Mouse (Mus musculus) thymus, adult 2 months (tissue): Measurements from ENCODE around the gene Zfp512b. TPM values are rescaled to one million over a fixed set of nuclear protein-coding genes. Genes with fewer than 3 reads are reported as not detected.

ENCODE experiments used
- DNase-seq: peaks from one replicate; pipeline ENCODE4 v3.0.0; 2021
- H3K27ac ChIP-seq: fragments of 200-500 bp; 2 replicates; pipeline ENCODE4 v1.5.1; 2012; ENCODE audit warnings: low read length, control low read depth; ENCODE audit not compliant: control insufficient read depth, insufficient read depth
- H3K27me3 ChIP-seq: fragments of 200-500 bp; 2 replicates; pipeline ENCODE4 v1.6.1; 2012; ENCODE audit warnings: mild to moderate bottlenecking, low read length, moderate library complexity, mixed read lengths; ENCODE audit not compliant: control insufficient read depth, insufficient read depth
- H3K36me3 ChIP-seq: fragments of 200-500 bp; 2 replicates; pipeline ENCODE4 v1.6.1; 2012; ENCODE audit warnings: mild to moderate bottlenecking, low read length, moderate library complexity; ENCODE audit not compliant: control insufficient read depth, insufficient read depth
- H3K4me1 ChIP-seq: fragments of 200-500 bp; replicated peaks from 2 replicates; pipeline ENCODE4 v1.6.1; 2012; ENCODE audit warnings: low read length; ENCODE audit not compliant: control insufficient read depth, insufficient read depth
- H3K4me3 ChIP-seq: fragments of 200-500 bp; 2 replicates; pipeline ENCODE4 v1.5.1; 2012; ENCODE audit warnings: mild to moderate bottlenecking, low read length, control low read depth, moderate library complexity; ENCODE audit not compliant: control insufficient read depth, insufficient read depth
- CTCF ChIP-seq: fragments of 200-500 bp; IDR thresholded peaks from 2 replicates; pipeline ENCODE4 v1.5.1; 2012; ENCODE audit warnings: mild to moderate bottlenecking, control low read depth, low read length, moderate library complexity, borderline replicate concordance; ENCODE audit not compliant: control insufficient read depth, poor library complexity, insufficient read depth; ENCODE audit errors: extremely low read depth
- POLR2A ChIP-seq: fragments of 200-500 bp; IDR thresholded peaks from 2 replicates; pipeline ENCODE4 v1.6.1; 2012; ENCODE audit warnings: mild to moderate bottlenecking, low read length, control low read depth, moderate library complexity; ENCODE audit not compliant: control insufficient read depth, poor library complexity, insufficient read depth; ENCODE audit errors: extremely low read depth
- WGBS: fragments of 180-500 bp; shearing (Covaris S2); methylation state at CpG from one replicate; pipeline ENCODE4 v1.1.7; 2018; 5-methylcytosine and 5-hydroxymethylcytosine counted together
- polyA plus RNA-seq: library from polyadenylated mRNA; depleted of rRNA; stranded (reverse); fragments of >200 nt; gene quantifications from 2 replicates; pipeline ENCODE4 v1.2.3, GENCODE M21; 2012

Gene Zfp512b
- polyA plus RNA-seq, 1 experiment: 87.6 TPM

DNA sequence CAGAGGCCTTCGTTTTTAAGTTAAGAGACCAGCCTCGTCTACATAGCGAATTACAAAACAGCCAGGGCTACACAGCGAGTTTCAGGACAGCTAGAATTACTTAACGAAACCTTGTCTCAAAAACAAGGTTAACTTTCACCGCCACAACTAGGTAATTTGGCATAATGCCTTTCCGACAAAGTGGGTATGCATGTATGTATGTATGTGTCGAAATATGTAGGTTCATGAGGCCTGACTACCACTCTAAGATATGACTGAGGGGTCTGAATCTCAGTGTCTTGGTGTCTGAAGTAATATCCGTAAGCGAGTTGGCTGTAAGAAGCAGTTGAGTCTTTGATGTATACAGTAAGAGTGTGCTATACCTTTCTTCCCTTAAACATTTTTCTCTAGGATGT, 9.1 kb upstream of the Zfp512b start:
- DNase-seq: no peak
- Histone ChIP-seq H3K27me3 (no peaks in the 10 kb centered on the region), H3K27ac (no peak overlapping the region), H3K36me3 (no peaks in the 10 kb centered on the region), H3K4me3 (peak overlapping the region; percentile 88), H3K4me1 (peaks cover 12% of the 10 kb centered on the region)
- 29% methylated on average over 10 of the region's 10 CpGs for WGBS
- TF ChIP-seq CTCF: no peak

- peak; percentile 96 for DNase-seq
- H3K4me1 ChIP-seq: peaks cover 12% of the 10 kb centered on the region
- H3K4me3 ChIP-seq: peak overlapping the region; percentile 88
- 1% methylated on average over 57 of the region's 57 CpGs for WGBS
- TF ChIP-seq POLR2A (peak; percentile 64), CTCF (no peak)
- H3K27me3 ChIP-seq: no peaks in the 10 kb centered on the region
- peak overlapping the region; percentile 66 for H3K27ac ChIP-seq
- H3K36me3 ChIP-seq: no peaks in the 10 kb centered on the region
These were observed 8.5 kb upstream of the Zfp512b start for GRCm38 (mm10) chr2:181600828-181601750.

- 77% methylated on average over 6 of the region's 6 CpGs for WGBS
These were observed 7.7 kb upstream of the Zfp512b start for GRCm38 (mm10) chr2:181600226-181600758.

GRCm38 (mm10) chr2:181598454-181599351, 6.1 kb upstream of the Zfp512b start, which contains the start of gene Samd10:
Samd10 (minus strand) TSS chr2:181599212.
- H3K27me3 ChIP-seq: no peaks in the 10 kb centered on the region
- TF ChIP-seq CTCF: peak; percentile 46; the same call in 1 of the 2 replicates
- 0 out of 2 replicates have a peak, but pooled peaks have one; percentile 27 for TF ChIP-seq POLR2A
- DNase-seq: peak; percentile 67
- WGBS: under 1% methylated on average over 71 of the region's 71 CpGs
- H3K4me3 ChIP-seq: peak within 1 kb of the TSS; percentile 73
- H3K27ac ChIP-seq: peak within 1 kb of the TSS; percentile 32; the same call in 1 of the 2 replicates
- no peaks in the 10 kb centered on the region for H3K36me3 ChIP-seq
- H3K4me1 ChIP-seq: peaks cover 12% of the 10 kb centered on the region

More at GRCm38 (mm10) chr2:181600226-181600758, 7.7 kb upstream of the Zfp512b start:
- DNase-seq: no peak
- Histone ChIP-seq H3K27me3 (no peaks in the 10 kb centered on the region), H3K27ac (no peak overlapping the region), H3K4me1 (peaks cover 12% of the 10 kb centered on the region), H3K4me3 (no peak overlapping the region), H3K36me3 (no peaks in the 10 kb centered on the region)
- TF ChIP-seq POLR2A: no peak
- no peak for TF ChIP-seq CTCF

GRCm38 (mm10) chr2:181597378-181598061, 4.9 kb upstream of the Zfp512b start:
- H3K4me1 ChIP-seq: peaks cover 17% of the 10 kb centered on the region
- no peaks in the 10 kb centered on the region for H3K27me3 ChIP-seq
- WGBS: 80% methylated on average over 7 of the region's 7 CpGs
- no peak for DNase-seq
- TF ChIP-seq POLR2A (no peak), CTCF (no peak)
- no peak overlapping the region for H3K4me3 ChIP-seq
- H3K27ac ChIP-seq: no peak overlapping the region
- no peaks in the 10 kb centered on the region for H3K36me3 ChIP-seq
